ENCODE assay signal across 15 mouse cellular contexts in the genomic region with DNA sequence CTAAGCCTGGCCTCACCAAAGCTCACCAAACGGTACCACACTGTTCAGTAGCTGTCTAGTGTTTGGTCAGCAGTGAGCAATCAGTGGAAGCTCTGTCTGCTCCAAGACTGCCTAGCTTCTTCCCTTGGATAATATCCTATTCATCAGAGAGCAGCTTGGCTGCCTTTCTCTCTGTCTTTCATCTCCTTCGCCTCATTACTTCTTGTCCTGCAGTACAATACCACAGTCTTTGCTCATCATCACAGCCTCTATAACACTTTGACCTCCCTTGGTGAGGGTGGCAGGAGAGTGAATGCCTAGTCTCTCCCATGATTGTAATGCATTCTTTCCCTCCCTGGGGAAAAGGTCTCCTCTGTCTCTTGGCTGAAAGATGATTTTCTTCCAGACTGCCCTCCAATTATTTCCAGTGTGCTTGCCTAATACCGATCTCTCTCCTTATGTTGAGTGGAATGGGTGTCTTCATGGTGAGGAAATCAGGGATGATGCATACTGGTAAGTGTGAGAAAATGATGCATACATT.
DNase-seq lines count a peak whose midpoint lies in the region; ATAC-seq and TF ChIP-seq lines count a peak whose summit lies in the region.
"Had no signal": no experiment of that assay in that cellular context is flagged by ENCODE, and none has a peak within 500 bp of the region (broad histone marks: within the 10 kb centered on the region; RNA-seq: fewer than 3 reads in every experiment).

No protein-coding gene starts in this region.

- WGBS in neural tube, embryonic 15.5 days, result 23% methylated on average over 3 of the region's 3 CpGs
- 23% methylated on average over 3 of the region's 3 CpGs for WGBS in hindbrain, postnatal 0 days
- WGBS in neural tube, embryonic 12.5 days, result 27% methylated on average over 3 of the region's 3 CpGs

- ATAC-seq in neural tube, embryonic 15.5 days (ENCODE audit: low FRiP score), result no peak
- peak; percentile 85 for ATAC-seq in hindbrain, postnatal 0 days
- 0 out of 2 replicates have a peak, but pooled peaks have one; percentile 53 for ATAC-seq in neural tube, embryonic 12.5 days (ENCODE audit: low FRiP score, low read depth)
- ATAC-seq: forebrain, embryonic 16.5 days had no signal

- no peak overlapping the region for H3K4me2 ChIP-seq in neural tube, embryonic 15.5 days
- H3K4me2 ChIP-seq in hindbrain, postnatal 0 days (ENCODE audit: low read depth, low read length), result no peak overlapping the region
- no peak overlapping the region for H3K4me2 ChIP-seq in neural tube, embryonic 12.5 days (replicated peaks)
- H3K4me2 ChIP-seq: limb, embryonic 15.5 days had no signal

- no peak overlapping the region for H3K27ac ChIP-seq in neural tube, embryonic 15.5 days (replicated peaks)
- H3K27ac ChIP-seq in hindbrain, postnatal 0 days, result no peak overlapping the region
- no peak overlapping the region for H3K27ac ChIP-seq in neural tube, embryonic 12.5 days
- H3K27ac ChIP-seq: layer of hippocampus, adult 2 months; limb, embryonic 15.5 days had no signal

- H3K9me3 ChIP-seq in neural tube, embryonic 15.5 days (replicated peaks), result no peaks in the 10 kb centered on the region
- no peaks in the 10 kb centered on the region for H3K9me3 ChIP-seq in hindbrain, postnatal 0 days (ENCODE audit: low read length)
- H3K9me3 ChIP-seq in neural tube, embryonic 12.5 days, result no peaks in the 10 kb centered on the region
- H3K9me3 ChIP-seq: limb, embryonic 15.5 days had no signal

- H3K27me3 ChIP-seq in neural tube, embryonic 15.5 days (replicated peaks), result no peaks in the 10 kb centered on the region
- H3K27me3 ChIP-seq in hindbrain, postnatal 0 days (ENCODE audit: insufficient read depth, low read length), result no peaks in the 10 kb centered on the region
- H3K27me3 ChIP-seq in neural tube, embryonic 12.5 days (replicated peaks), result no peaks in the 10 kb centered on the region
- H3K27me3 ChIP-seq: CH12.LX; limb, embryonic 15.5 days had no signal

- no peaks in the 10 kb centered on the region for H3K36me3 ChIP-seq in neural tube, embryonic 15.5 days
- no peaks in the 10 kb centered on the region for H3K36me3 ChIP-seq in hindbrain, postnatal 0 days (ENCODE audit: insufficient read depth, low read length)
- no peaks in the 10 kb centered on the region for H3K36me3 ChIP-seq in neural tube, embryonic 12.5 days
- H3K36me3 ChIP-seq: limb, embryonic 15.5 days had no signal

- TF ChIP-seq CTCF in hindbrain, postnatal 0 days (IDR thresholded peaks at IDR 0.05; ENCODE audit: low read depth), result no peak

- peak; percentile 14 for DNase-seq in neural tube, embryonic 10.5 days (ENCODE audit: extremely low spot score, low spot score)
- peak; percentile 29 for DNase-seq in embryo, embryonic 10.5 days (ENCODE audit: low spot score)
- DNase-seq in hindbrain, postnatal 0 days (ENCODE audit: low spot score), result peak; percentile 24
- DNase-seq in adrenal gland, postnatal 36 days, result no peak
- DNase-seq in kidney, adult 9 months, result no peak
- DNase-seq in cerebellum, postnatal 10 days, result no peak
- DNase-seq: cerebellum, adult 9-11 months; gastrocnemius, postnatal 36 days; thymus, postnatal 14 days had no signal

- no peak overlapping the region for H3K4me3 ChIP-seq in neural tube, embryonic 15.5 days (replicated peaks)
- H3K4me3 ChIP-seq in hindbrain, postnatal 0 days (ENCODE audit: low read length), result no peak overlapping the region
- no peak overlapping the region for H3K4me3 ChIP-seq in neural tube, embryonic 12.5 days
- H3K4me3 ChIP-seq: layer of hippocampus, adult 2 months; limb, embryonic 15.5 days had no signal

- no peak overlapping the region for H3K9ac ChIP-seq in neural tube, embryonic 15.5 days (replicated peaks)
- H3K9ac ChIP-seq in hindbrain, postnatal 0 days (replicated peaks; ENCODE audit: low read length), result no peak overlapping the region
- no peak overlapping the region for H3K9ac ChIP-seq in neural tube, embryonic 12.5 days
- H3K9ac ChIP-seq: limb, embryonic 15.5 days had no signal

- no peaks in the 10 kb centered on the region for H3K4me1 ChIP-seq in neural tube, embryonic 15.5 days
- H3K4me1 ChIP-seq in hindbrain, postnatal 0 days (ENCODE audit: insufficient read depth, low read length), result no peaks in the 10 kb centered on the region
- H3K4me1 ChIP-seq in neural tube, embryonic 12.5 days, result peaks cover 6% of the 10 kb centered on the region; the same call in 1 of the 2 replicates
- H3K4me1 ChIP-seq: limb, embryonic 15.5 days had no signal

Comparison
In these comparisons a context has a peak if more than half of its experiments do, and no peak if none do; other contexts are left out.
1. DNase-seq: peak in neural tube, embryonic 10.5 days (single experiment), embryo, embryonic 10.5 days (single experiment) and hindbrain, postnatal 0 days (single experiment); none in adrenal gland, postnatal 36 days (0 of 2), kidney, adult 9 months (single experiment) and cerebellum, postnatal 10 days (0 of 2).